Mouse (Mus musculus): Measurements from ENCODE around the gene Dgkg.

DNA sequence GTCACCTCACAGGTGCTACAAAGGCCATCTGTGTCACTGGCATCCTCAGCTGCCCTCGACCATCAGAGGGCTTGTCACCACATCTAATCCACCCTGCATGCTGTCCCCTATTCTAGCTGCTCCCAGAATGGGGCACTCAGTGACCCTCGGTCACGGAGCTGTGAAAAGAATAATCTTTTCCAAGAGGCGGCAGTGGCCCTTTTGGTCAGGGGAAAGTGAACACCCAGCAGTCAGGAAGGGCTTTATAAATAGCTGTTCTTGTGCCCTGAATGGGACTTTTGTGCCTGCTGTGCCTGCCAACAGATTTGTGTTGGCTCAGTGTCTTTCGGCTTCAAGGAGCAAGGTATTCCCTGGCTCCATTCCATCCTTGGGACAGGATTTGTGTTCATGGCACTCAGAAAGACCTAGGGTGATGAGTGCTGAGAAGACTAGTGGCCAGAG, 129.5 kb downstream of the Dgkg start:
- TF ChIP-seq CTCF (IDR thresholded peaks at IDR 0.05; ENCODE audit: low read depth) (no peak; the same call in 1 of the 2 replicates), EP300 (IDR thresholded peaks at IDR 0.05; ENCODE audit: low read depth) (no peak)

All from heart, postnatal 0 days (tissue).